Comparison of ENCODE assay signal across 10 mouse cellular contexts in genomic region chr4:114688356-114688972, GRCm38 (mm10).
DNase-seq lines count a peak whose midpoint lies in the region; ATAC-seq and TF ChIP-seq lines count a peak whose summit lies in the region.
"Had no signal": no experiment of that assay in that cellular context is flagged by ENCODE, and none has a peak within 500 bp of the region (broad histone marks: within the 10 kb centered on the region; RNA-seq: fewer than 3 reads in every experiment).

No protein-coding gene starts in this region.

- no peak overlapping the region for H3K9ac ChIP-seq in heart, embryonic 12.5 days
- no peak overlapping the region for H3K9ac ChIP-seq in lung, embryonic 14.5 days
- no peak overlapping the region for H3K9ac ChIP-seq in liver, embryonic 11.5 days (ENCODE audit: low read depth, low read length)

- TF ChIP-seq CTCF in lung, embryonic 14.5 days (IDR thresholded peaks at IDR 0.05; ENCODE audit: low read depth): no peak
- TF ChIP-seq CTCF in thymus, adult 2 months (IDR thresholded peaks at IDR 0.05; ENCODE audit: borderline replicate concordance, control insufficient read depth, extremely low read depth, insufficient read depth, low read length, poor library complexity): no peak

- peaks cover 53% of the 10 kb centered on the region for H3K27me3 ChIP-seq in heart, embryonic 12.5 days (replicated peaks)
- peaks cover 10% of the 10 kb centered on the region; the same call in 1 of the 2 replicates for H3K27me3 ChIP-seq in lung, embryonic 14.5 days (ENCODE audit: insufficient read depth, low read length)
- H3K27me3 ChIP-seq in thymus, adult 2 months (ENCODE audit: control insufficient read depth, insufficient read depth, low read length): no peaks in the 10 kb centered on the region
- H3K27me3 ChIP-seq in liver, embryonic 11.5 days (replicated peaks; ENCODE audit: control insufficient read depth, insufficient read depth, low read length): peaks cover 16% of the 10 kb centered on the region

- DNase-seq in heart, postnatal 25 days (ENCODE audit: low spot score): no peak
- peak; percentile 73 for DNase-seq in embryo, embryonic 10.5 days (ENCODE audit: low spot score)
- DNase-seq in kidney, adult 11 months: peak; percentile 58
- DNase-seq in lung, embryonic 14.5 days: peak; percentile 71
- no peak for DNase-seq in thymus, adult 2 months
- DNase-seq in layer of hippocampus, adult 8-10 months (ENCODE audit: low spot score in 2 of 2): no peak
- no peak for DNase-seq in liver, embryonic 11.5 days (ENCODE audit: low spot score)
- DNase-seq: adrenal gland, adult 8-10 months; layer of hippocampus, postnatal 36 days had no signal

- peak overlapping the region; percentile 43; the same call in 1 of the 2 replicates for H3K4me2 ChIP-seq in heart, embryonic 12.5 days
- peak overlapping the region; percentile 44 for H3K4me2 ChIP-seq in lung, embryonic 14.5 days
- H3K4me2 ChIP-seq in liver, embryonic 11.5 days: no peak overlapping the region

- no peak for TF ChIP-seq POLR2A in thymus, adult 2 months (IDR thresholded peaks at IDR 0.05; ENCODE audit: control insufficient read depth, extremely low read depth, insufficient read depth, low read length, poor library complexity)

- peak; percentile 37; the same call in 1 of the 2 replicates for ATAC-seq in heart, embryonic 12.5 days (ENCODE audit: insufficient number of reproducible peaks, low FRiP score)
- ATAC-seq in lung, embryonic 14.5 days (ENCODE audit: insufficient read depth): peak; percentile 69
- ATAC-seq in liver, embryonic 11.5 days (replicated peaks; ENCODE audit: low FRiP score): no peak

- intact Hi-C loops in heart, postnatal 25 days (cut with DNase I): no loop called here

- WGBS in heart, embryonic 12.5 days: 12% methylated on average over 16 of the region's 16 CpGs
- 10% methylated on average over 16 of the region's 16 CpGs for WGBS in lung, embryonic 14.5 days
- 88% methylated on average over 16 of the region's 16 CpGs for WGBS in thymus, adult 2 months
- 30% methylated on average over 16 of the region's 16 CpGs for WGBS in liver, embryonic 11.5 days

- no peak overlapping the region for H3K27ac ChIP-seq in heart, embryonic 12.5 days (ENCODE audit: poor library complexity, severe bottlenecking)
- no peak overlapping the region for H3K27ac ChIP-seq in lung, embryonic 14.5 days (ENCODE audit: low read depth)
- H3K27ac ChIP-seq in thymus, adult 2 months (ENCODE audit: control insufficient read depth, insufficient read depth, low read length): no peak overlapping the region
- H3K27ac ChIP-seq in liver, embryonic 11.5 days (ENCODE audit: low read depth, low read length): no peak overlapping the region

- no peak overlapping the region for H3K4me3 ChIP-seq in heart, embryonic 12.5 days
- H3K4me3 ChIP-seq in lung, embryonic 14.5 days (ENCODE audit: low read depth, low read length): no peak overlapping the region; the same call in 1 of the 2 replicates
- no peak overlapping the region for H3K4me3 ChIP-seq in thymus, adult 2 months (ENCODE audit: control insufficient read depth, insufficient read depth, low read length)
- no peak overlapping the region for H3K4me3 ChIP-seq in liver, embryonic 11.5 days (ENCODE audit: low read depth, low read length)

- H3K36me3 ChIP-seq in heart, embryonic 12.5 days: no peaks in the 10 kb centered on the region
- H3K36me3 ChIP-seq in lung, embryonic 14.5 days (ENCODE audit: insufficient read depth): no peaks in the 10 kb centered on the region
- H3K36me3 ChIP-seq in thymus, adult 2 months (ENCODE audit: control insufficient read depth, insufficient read depth, low read length): no peaks in the 10 kb centered on the region
- no peaks in the 10 kb centered on the region for H3K36me3 ChIP-seq in liver, embryonic 11.5 days (ENCODE audit: control insufficient read depth, insufficient read depth, low read length)

- H3K4me1 ChIP-seq in heart, embryonic 12.5 days (replicated peaks): 0 out of 2 replicates have a peak, but pooled peaks cover 9% of the 10 kb centered on the region
- H3K4me1 ChIP-seq in lung, embryonic 14.5 days (ENCODE audit: insufficient read depth): no peaks in the 10 kb centered on the region
- peaks cover 6% of the 10 kb centered on the region; the same call in 1 of the 2 replicates for H3K4me1 ChIP-seq in thymus, adult 2 months (replicated peaks; ENCODE audit: control insufficient read depth, insufficient read depth, low read length)
- no peaks in the 10 kb centered on the region for H3K4me1 ChIP-seq in liver, embryonic 11.5 days (replicated peaks; ENCODE audit: control insufficient read depth, insufficient read depth, low read length)

- no peaks in the 10 kb centered on the region for H3K9me3 ChIP-seq in heart, embryonic 12.5 days (replicated peaks)
- H3K9me3 ChIP-seq in lung, embryonic 14.5 days (ENCODE audit: low read depth, low read length): no peaks in the 10 kb centered on the region
- H3K9me3 ChIP-seq in liver, embryonic 11.5 days (ENCODE audit: control insufficient read depth, low read length): no peaks in the 10 kb centered on the region

Comparison
In these comparisons a context has a peak if more than half of its experiments do, and no peak if none do; other contexts are left out.
1. DNase-seq: peak in embryo, embryonic 10.5 days (single experiment), kidney, adult 11 months (single experiment) and lung, embryonic 14.5 days (single experiment); none in heart, postnatal 25 days (single experiment), thymus, adult 2 months (single experiment), layer of hippocampus, adult 8-10 months (0 of 2) and liver, embryonic 11.5 days (single experiment).